Comparison of ENCODE assay signal across 23 mouse cellular contexts in the genomic region with DNA sequence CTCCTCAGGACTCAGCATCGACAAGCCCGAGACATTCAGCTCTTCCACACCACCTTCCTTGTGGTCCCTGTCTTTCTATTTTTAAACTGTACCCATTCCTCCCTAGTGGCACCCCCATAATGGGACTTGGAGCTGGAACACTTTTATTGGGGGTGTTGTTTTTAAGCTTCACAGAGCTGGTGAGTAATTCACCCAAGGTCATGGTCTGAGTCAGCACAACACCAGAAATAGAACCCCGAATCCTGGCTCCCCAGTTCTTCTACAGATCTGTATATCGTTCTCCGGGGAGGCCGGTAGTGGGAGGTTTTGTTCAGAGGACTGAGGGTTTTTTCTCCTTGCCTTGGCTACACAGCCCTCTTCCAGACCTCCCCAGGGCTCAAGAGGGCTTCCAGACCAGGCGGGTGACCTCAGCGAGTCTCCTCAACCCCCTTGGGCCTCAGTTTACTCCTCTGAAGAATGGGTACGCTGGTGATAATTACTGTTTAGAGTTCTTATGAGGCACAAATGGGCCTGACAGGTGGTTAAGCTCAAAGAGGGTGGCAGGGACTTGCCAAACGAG. TPM values are rescaled to one million over a fixed set of nuclear protein-coding genes. Genes with fewer than 3 reads are reported as not detected.
DNase-seq lines count a peak whose midpoint lies in the region; ATAC-seq and TF ChIP-seq lines count a peak whose summit lies in the region.
"Had no signal": no experiment of that assay in that cellular context is flagged by ENCODE, and none has a peak within 500 bp of the region (broad histone marks: within the 10 kb centered on the region; RNA-seq: fewer than 3 reads in every experiment).

No protein-coding gene starts in this region.

- no peak for ATAC-seq in midbrain, embryonic 11.5 days (ENCODE audit: low FRiP score)
- no peak for ATAC-seq in hindbrain, embryonic 13.5 days (ENCODE audit: low FRiP score)

- WGBS in midbrain, embryonic 10.5 days = 90% methylated on average over 10 of the region's 10 CpGs
- WGBS in midbrain, embryonic 11.5 days = 91% methylated on average over 10 of the region's 10 CpGs
- 89% methylated on average over 10 of the region's 10 CpGs for WGBS in hindbrain, embryonic 13.5 days
- WGBS in lung, adult 2 months = 87% methylated on average over 10 of the region's 10 CpGs

- DNase-seq in adrenal gland, adult (ENCODE audit: inconsistent age in 2 of 2, low spot score in 1 of 2) = peak; percentile 70 to 86
- DNase-seq in adrenal gland, postnatal 10 days = no peak
- DNase-seq in midbrain, embryonic 10.5 days (ENCODE audit: low spot score) = no peak
- DNase-seq in midbrain, embryonic 11.5 days (ENCODE audit: low spot score, missing footprints) = no peak
- no peak for DNase-seq in urinary bladder, postnatal 10 days (ENCODE audit: low spot score)
- DNase-seq in lung, adult 2 months = no peak
- DNase-seq: cerebellum, postnatal 25 days; kidney, adult 11 months; kidney, postnatal 10 days; layer of hippocampus, adult 9-11 months; lung, postnatal 14 days; right cerebral cortex, postnatal 14 days; thymus, postnatal 25 days had no signal

- H3K9me3 ChIP-seq in midbrain, embryonic 10.5 days (replicated peaks) = no peaks in the 10 kb centered on the region
- H3K9me3 ChIP-seq in midbrain, embryonic 11.5 days (ENCODE audit: control insufficient read depth, low read length) = no peaks in the 10 kb centered on the region
- H3K9me3 ChIP-seq in hindbrain, embryonic 13.5 days = no peaks in the 10 kb centered on the region
- H3K9me3 ChIP-seq: forebrain, embryonic 12.5 days; heart, embryonic 13.5 days; liver, embryonic 15.5 days had no signal

- TF ChIP-seq CTCF in lung, adult 2 months (IDR thresholded peaks at IDR 0.05; ENCODE audit: insufficient read depth, low read length) = no peak

- H3K27ac ChIP-seq in midbrain, embryonic 10.5 days (replicated peaks) = peak overlapping the region; percentile 76; the same call in 1 of the 2 replicates
- no peak overlapping the region for H3K27ac ChIP-seq in midbrain, embryonic 11.5 days (ENCODE audit: low read depth, low read length)
- no peak overlapping the region for H3K27ac ChIP-seq in hindbrain, embryonic 13.5 days
- H3K27ac ChIP-seq: forebrain, embryonic 12.5 days; heart, embryonic 13.5 days; liver, embryonic 15.5 days had no signal

- H3K36me3 ChIP-seq in midbrain, embryonic 10.5 days = no peaks in the 10 kb centered on the region
- no peaks in the 10 kb centered on the region for H3K36me3 ChIP-seq in midbrain, embryonic 11.5 days (ENCODE audit: control insufficient read depth, insufficient read depth, low read length)
- H3K36me3 ChIP-seq in hindbrain, embryonic 13.5 days = peaks cover 10% of the 10 kb centered on the region
- no peaks in the 10 kb centered on the region for H3K36me3 ChIP-seq in myocyte (ENCODE audit: control insufficient read depth, insufficient read depth)
- H3K36me3 ChIP-seq: forebrain, embryonic 12.5 days; heart, embryonic 13.5 days; liver, embryonic 15.5 days had no signal

- H3K9ac ChIP-seq in midbrain, embryonic 11.5 days (ENCODE audit: low read length) = no peak overlapping the region
- H3K9ac ChIP-seq in hindbrain, embryonic 13.5 days = 0 out of 2 replicates have a peak overlapping the region, but pooled peaks have one; percentile 19
- H3K9ac ChIP-seq: heart, embryonic 13.5 days; liver, embryonic 15.5 days had no signal

- H3K27me3 ChIP-seq in midbrain, embryonic 10.5 days (ENCODE audit: low read depth, poor library complexity, severe bottlenecking) = peaks cover 17% of the 10 kb centered on the region
- no peaks in the 10 kb centered on the region for H3K27me3 ChIP-seq in midbrain, embryonic 11.5 days (ENCODE audit: control insufficient read depth, insufficient read depth, low read length)
- no peaks in the 10 kb centered on the region for H3K27me3 ChIP-seq in hindbrain, embryonic 13.5 days
- H3K27me3 ChIP-seq in myocyte (ENCODE audit: control insufficient read depth, insufficient read depth, insufficient read length) = no peaks in the 10 kb centered on the region

- TF ChIP-seq POLR2A in myocyte (IDR thresholded peaks at IDR 0.05; ENCODE audit: insufficient read length, low read depth) = no peak
- no peak for TF ChIP-seq POLR2A in lung, adult 2 months (IDR thresholded peaks at IDR 0.05; ENCODE audit: borderline replicate concordance, extremely low read depth, low read depth, low read length)

- H3K79me2 ChIP-seq in myocyte (ENCODE audit: control insufficient read depth, insufficient read depth) = no peaks in the 10 kb centered on the region

- no peak overlapping the region for H3K4me2 ChIP-seq in midbrain, embryonic 11.5 days
- H3K4me2 ChIP-seq in hindbrain, embryonic 13.5 days = peak overlapping the region; percentile 79; the same call in 1 of the 2 replicates
- peak overlapping the region; percentile 82 for H3K4me2 ChIP-seq in myocyte (ENCODE audit: low read depth)
- H3K4me2 ChIP-seq: forebrain, embryonic 12.5 days; heart, embryonic 13.5 days; liver, embryonic 15.5 days had no signal

- peaks cover 54% of the 10 kb centered on the region for H3K4me1 ChIP-seq in midbrain, embryonic 10.5 days
- H3K4me1 ChIP-seq in midbrain, embryonic 11.5 days (ENCODE audit: control insufficient read depth, insufficient read depth, low read length) = peaks cover 21% of the 10 kb centered on the region
- peaks cover 46% of the 10 kb centered on the region for H3K4me1 ChIP-seq in hindbrain, embryonic 13.5 days (replicated peaks)
- H3K4me1 ChIP-seq in lung, adult 2 months (ENCODE audit: control insufficient read depth, insufficient read depth, low read length) = peaks cover 6% of the 10 kb centered on the region; the same call in 1 of the 2 replicates

- no peak overlapping the region for H3K4me3 ChIP-seq in midbrain, embryonic 10.5 days
- H3K4me3 ChIP-seq in midbrain, embryonic 11.5 days (ENCODE audit: low read depth, low read length) = no peak overlapping the region
- H3K4me3 ChIP-seq in hindbrain, embryonic 13.5 days = no peak overlapping the region
- H3K4me3 ChIP-seq in myocyte = no peak overlapping the region
- no peak overlapping the region for H3K4me3 ChIP-seq in lung, adult 2 months (replicated peaks; ENCODE audit: extremely low read depth, low read depth, low read length)
- H3K4me3 ChIP-seq: forebrain, embryonic 12.5 days; heart, embryonic 13.5 days; liver, embryonic 15.5 days had no signal

- H3ac ChIP-seq in myocyte (ENCODE audit: control insufficient read depth, insufficient read length) = no peak overlapping the region

TF ChIP-seq in myocyte, 11 proteins besides CTCF, POLR2A, EP300 and RAD21:
- no peak for TF ChIP-seq MYOG (IDR thresholded peaks at IDR 0.05; ENCODE audit: control insufficient read depth in 1 of 3, insufficient read depth in 1 of 3, insufficient read length in 2 of 3, low read depth in 2 of 3)
- TF ChIP-seq MYOD1 (IDR thresholded peaks at IDR 0.05; ENCODE audit: control insufficient read depth in 1 of 3, insufficient read length in 2 of 3, low read depth in 2 of 3) = peak in 1 of 3 experiments; percentile 59

RNA-seq across cellular contexts. Expression of a gene that starts 2.7 kb away (rescaled TPM):
- 10 to 100 TPM; 16.9 to 27.9 TPM for total RNA-seq in adrenal gland, postnatal 10 days (2021)
- 13.8 and 20.6 TPM in 2 replicates for polyA plus RNA-seq in midbrain, embryonic 10.5 days (2016; fragmentation: Nextera tagmentation; extraction: Ambion mirVana)
- 18.0 and 18.9 TPM in 2 replicates for polyA plus RNA-seq in midbrain, embryonic 11.5 days (2014; fragmentation: Nextera tagmentation; extraction: Ambion mirVana)
- polyA plus RNA-seq in hindbrain, embryonic 13.5 days (2015; fragmentation: Nextera tagmentation; extraction: Ambion mirVana) = 130 and 137 TPM in 2 replicates
- 38.3 TPM for polyA plus RNA-seq in myocyte (2012; fragmentation: generic; extraction: Trizol)
- polyA plus RNA-seq in lung, adult 2 months (2012; rRNA removed) = 8.0 and 9.7 TPM in 2 replicates
- total RNA-seq: hematopoietic stem cell, adult 5-6 weeks; megakaryocyte-erythroid progenitor cell, adult 5-6 weeks; MEL had no signal

RNA-seq across cellular contexts. Expression of a gene that starts 13.2 kb away (rescaled TPM):
- total RNA-seq in adrenal gland, postnatal 10 days (2021) = 10 to 100 TPM; 15.5 to 19.1 TPM
- 76.2 and 80.8 TPM in 2 replicates for polyA plus RNA-seq in midbrain, embryonic 10.5 days (2016; fragmentation: Nextera tagmentation; extraction: Ambion mirVana)
- polyA plus RNA-seq in midbrain, embryonic 11.5 days (2014; fragmentation: Nextera tagmentation; extraction: Ambion mirVana) = 66.9 and 75.6 TPM in 2 replicates
- polyA plus RNA-seq in hindbrain, embryonic 13.5 days (2015; fragmentation: Nextera tagmentation; extraction: Ambion mirVana) = 73.3 and 76.8 TPM in 2 replicates
- polyA plus RNA-seq in myocyte (2012; fragmentation: generic; extraction: Trizol) = 247 TPM
- polyA plus RNA-seq in lung, adult 2 months (2012; rRNA removed) = 7.7 and 11.8 TPM in 2 replicates

RNA-seq across cellular contexts. Expression of a gene that starts 21.5 kb away (rescaled TPM):
- 10 to 100 TPM; 81.4 to 94.8 TPM for total RNA-seq in adrenal gland, postnatal 10 days (2021)
- 31.9 and 34.9 TPM in 2 replicates for polyA plus RNA-seq in midbrain, embryonic 10.5 days (2016; fragmentation: Nextera tagmentation; extraction: Ambion mirVana)
- 26.9 and 29.8 TPM in 2 replicates for polyA plus RNA-seq in midbrain, embryonic 11.5 days (2014; fragmentation: Nextera tagmentation; extraction: Ambion mirVana)
- polyA plus RNA-seq in hindbrain, embryonic 13.5 days (2015; fragmentation: Nextera tagmentation; extraction: Ambion mirVana) = 62.9 and 65.3 TPM in 2 replicates
- 104 TPM for polyA plus RNA-seq in myocyte (2012; fragmentation: generic; extraction: Trizol)
- 35.6 and 41.0 TPM in 2 replicates for polyA plus RNA-seq in lung, adult 2 months (2012; rRNA removed)

RNA-seq across cellular contexts. Expression of a gene that starts 41.1 kb away (rescaled TPM):
- total RNA-seq in adrenal gland, postnatal 10 days (2021) = not detected
- not detected in 2 replicates for polyA plus RNA-seq in midbrain, embryonic 10.5 days (2016; fragmentation: Nextera tagmentation; extraction: Ambion mirVana)
- not detected in 2 replicates for polyA plus RNA-seq in midbrain, embryonic 11.5 days (2014; fragmentation: Nextera tagmentation; extraction: Ambion mirVana)
- not detected in 2 replicates for polyA plus RNA-seq in hindbrain, embryonic 13.5 days (2015; fragmentation: Nextera tagmentation; extraction: Ambion mirVana)
- polyA plus RNA-seq in myocyte (2012; fragmentation: generic; extraction: Trizol) = not detected
- not detected in 2 replicates for polyA plus RNA-seq in lung, adult 2 months (2012; rRNA removed)
- total RNA-seq: hematopoietic stem cell, adult 5-6 weeks; left cerebral cortex, postnatal 14 days; megakaryocyte-erythroid progenitor cell, adult 5-6 weeks; MEL had no signal
- polyA plus RNA-seq: forebrain, embryonic 12.5 days; heart, embryonic 13.5 days; limb, embryonic 14.5 days; liver, embryonic 15.5 days had no signal

RNA-seq across cellular contexts. Expression of a gene that starts 48.4 kb away (rescaled TPM):
- total RNA-seq in adrenal gland, postnatal 10 days (2021) = 100 to 1,000 TPM; 122 to 139 TPM
- 68.6 and 75.1 TPM in 2 replicates for polyA plus RNA-seq in midbrain, embryonic 10.5 days (2016; fragmentation: Nextera tagmentation; extraction: Ambion mirVana)
- 58.4 and 62.2 TPM in 2 replicates for polyA plus RNA-seq in midbrain, embryonic 11.5 days (2014; fragmentation: Nextera tagmentation; extraction: Ambion mirVana)
- polyA plus RNA-seq in hindbrain, embryonic 13.5 days (2015; fragmentation: Nextera tagmentation; extraction: Ambion mirVana) = 43.4 and 44.9 TPM in 2 replicates
- polyA plus RNA-seq in myocyte (2012; fragmentation: generic; extraction: Trizol) = 46.3 TPM
- polyA plus RNA-seq in lung, adult 2 months (2012; rRNA removed) = 11.5 and 13.3 TPM in 2 replicates

Comparison
In these comparisons a context has a peak if more than half of its experiments do, and no peak if none do; other contexts are left out.
1. DNase-seq: peak in adrenal gland, adult (2 of 2); none in adrenal gland, postnatal 10 days (single experiment), midbrain, embryonic 10.5 days (single experiment), midbrain, embryonic 11.5 days (single experiment), urinary bladder, postnatal 10 days (single experiment) and lung, adult 2 months (single experiment).